Mouse (Mus musculus) cerebellum, adult 8-10 months (tissue): ENCODE measurements around the gene Glrp1.

ENCODE experiments used
- DNase-seq: peaks from one replicate; pipeline ENCODE4 v3.0.0; 2022

Gene Glrp1

DNA sequence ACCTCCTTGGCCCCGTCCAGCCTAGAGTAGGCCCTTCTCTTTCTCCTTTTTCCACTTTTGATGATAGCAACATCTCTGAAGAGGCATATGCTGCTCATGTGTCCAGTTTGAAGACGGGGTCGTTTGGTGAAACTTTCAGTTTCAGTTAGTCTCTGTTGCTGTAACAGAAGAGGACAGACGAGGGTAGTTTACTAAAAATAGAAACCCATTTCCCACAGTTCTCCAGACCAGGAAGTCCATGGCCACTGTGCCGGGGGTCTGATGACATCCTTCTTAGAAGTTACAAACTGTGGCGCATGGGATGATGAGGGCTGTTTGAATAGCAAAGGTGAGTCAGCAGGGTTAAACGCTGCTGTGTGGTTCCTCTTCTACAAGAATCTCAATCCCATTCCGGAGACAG lies at the start of gene Glrp1:
TSS of gene Glrp1 (minus strand) at position 278 of the 400 bp plus-strand sequence.
- DNase-seq: no peak

DNA sequence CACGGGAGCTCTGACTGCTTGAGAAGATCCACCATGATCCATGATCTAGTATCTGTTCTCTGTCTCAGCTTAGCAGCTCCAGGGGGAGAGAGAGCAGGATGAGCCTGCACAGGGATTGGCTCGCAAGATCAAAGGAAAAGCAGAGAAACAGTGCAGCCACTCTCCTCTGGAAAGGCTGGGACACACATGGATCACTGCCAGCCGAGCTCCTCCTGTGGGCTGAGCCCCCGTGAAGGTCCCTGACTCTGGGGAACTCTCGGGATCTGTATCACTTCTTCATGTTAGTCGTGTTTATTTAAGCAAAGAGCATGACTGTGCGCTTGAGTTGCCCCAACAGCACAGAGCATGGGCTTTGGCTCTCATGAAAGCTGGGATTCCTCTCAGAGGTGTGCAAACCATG lies 49.4 kb upstream of the Glrp1 start:
- DNase-seq: no peak

DNA sequence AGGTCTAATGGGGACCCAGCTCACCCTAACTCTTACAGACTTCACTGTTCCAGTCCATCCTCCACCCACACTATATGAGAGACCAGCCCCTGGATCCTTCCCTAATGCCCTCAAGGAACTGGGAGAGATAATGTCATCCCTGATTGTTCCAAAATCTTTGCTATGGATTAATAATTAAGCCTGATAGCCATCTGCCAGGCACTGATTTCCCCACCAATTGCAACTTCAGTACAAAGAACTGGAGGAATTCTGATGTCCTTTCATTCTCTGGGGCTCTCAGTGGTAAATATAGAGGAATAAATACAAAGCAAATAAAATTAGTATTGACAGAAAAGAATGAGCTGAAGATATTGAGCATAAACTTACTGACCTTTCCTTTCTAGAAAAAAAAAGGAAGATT lies 48.9 kb upstream of the Glrp1 start:
- DNase-seq: no peak

DNA sequence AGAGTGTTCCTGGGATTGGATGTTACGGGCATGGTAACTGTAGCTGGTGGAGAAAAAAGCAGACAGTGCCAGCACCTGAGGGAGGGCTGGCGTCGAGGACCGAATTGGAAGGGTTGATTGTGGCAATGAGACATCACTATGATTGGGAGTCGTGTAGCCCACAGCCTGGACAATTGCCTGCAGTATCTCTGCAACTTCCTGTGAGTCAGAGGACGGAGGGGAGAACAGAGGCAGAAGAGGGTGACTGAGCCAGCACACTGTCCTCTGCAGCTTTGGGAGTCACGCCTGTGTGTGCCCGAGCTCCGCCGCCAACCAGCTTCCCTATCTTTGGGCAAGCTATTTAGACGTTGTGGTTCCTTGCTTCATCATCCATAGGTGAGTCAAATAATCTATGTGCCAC lies 46.5 kb upstream of the Glrp1 start:
- no peak for DNase-seq

DNA sequence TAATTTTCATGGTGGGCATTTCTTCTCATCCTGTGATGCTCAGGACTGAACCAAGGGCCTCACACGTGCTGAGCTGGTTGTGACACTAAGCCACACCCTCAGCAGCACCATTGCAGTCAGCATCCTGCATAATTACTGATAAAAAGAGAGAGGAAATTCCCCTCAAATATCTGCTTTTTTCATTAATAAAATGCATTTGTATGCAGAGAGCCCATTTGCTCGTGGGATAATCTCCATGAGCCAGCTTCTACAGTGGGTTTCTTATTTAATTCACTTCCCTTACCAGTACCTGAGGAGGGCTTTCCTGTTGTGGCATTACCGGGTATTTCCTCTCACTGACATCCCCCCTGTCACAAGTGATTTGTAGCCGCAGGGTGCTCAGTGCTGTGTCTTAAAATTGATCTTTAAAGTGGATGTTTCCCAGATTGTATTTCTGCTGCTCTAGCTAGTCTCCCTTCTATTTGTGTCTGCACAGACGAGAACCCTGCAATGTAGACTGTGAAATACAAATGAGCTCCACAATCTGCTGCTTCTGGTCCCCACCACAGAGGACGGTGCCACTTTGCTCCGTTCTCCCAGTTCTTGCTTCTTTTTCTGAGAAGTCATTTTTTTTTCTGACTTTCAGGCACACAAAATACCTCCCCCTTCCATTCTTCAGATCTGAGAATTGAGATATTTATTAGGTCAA lies 43.8 kb upstream of the Glrp1 start:
- DNase-seq: no peak

DNA sequence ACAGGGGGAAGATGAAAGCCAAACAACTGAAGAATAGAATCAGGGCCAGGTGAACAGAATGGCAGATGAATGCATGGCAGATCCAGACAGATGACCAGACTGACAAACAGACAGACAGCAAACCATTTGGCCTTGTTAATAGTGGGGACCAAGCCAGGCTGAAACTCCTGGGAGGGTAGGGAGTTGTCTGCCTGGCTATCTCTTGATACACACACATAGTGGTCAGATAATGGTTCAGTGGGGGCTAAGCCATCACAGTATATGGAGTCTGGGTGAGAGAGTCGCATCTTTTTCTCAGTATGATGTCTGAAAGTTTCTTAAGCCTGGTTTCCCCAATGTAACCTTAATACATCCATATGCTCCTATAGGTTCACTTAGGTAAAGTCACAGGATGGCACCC lies 39.4 kb upstream of the Glrp1 start:
- no peak for DNase-seq

DNA sequence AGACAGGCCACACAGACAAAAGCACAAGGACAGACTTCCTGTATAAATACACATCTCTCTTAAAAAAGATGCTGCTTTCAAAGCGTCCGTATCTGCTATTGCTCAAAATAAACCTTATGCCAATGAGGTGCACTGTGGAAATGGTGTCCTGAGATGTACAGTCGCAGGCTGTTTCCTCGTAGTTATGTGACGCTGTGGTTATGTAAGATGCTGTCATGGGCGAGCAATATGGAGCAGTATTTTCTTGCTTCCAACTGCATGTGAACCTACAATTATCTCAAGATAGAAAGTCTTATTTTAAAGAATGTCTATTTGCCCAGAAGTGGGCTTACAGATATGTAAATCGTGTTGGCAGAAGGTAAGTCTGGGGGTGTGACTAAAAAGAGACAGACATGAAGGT lies 37.3 kb upstream of the Glrp1 start:
- no peak for DNase-seq

DNA sequence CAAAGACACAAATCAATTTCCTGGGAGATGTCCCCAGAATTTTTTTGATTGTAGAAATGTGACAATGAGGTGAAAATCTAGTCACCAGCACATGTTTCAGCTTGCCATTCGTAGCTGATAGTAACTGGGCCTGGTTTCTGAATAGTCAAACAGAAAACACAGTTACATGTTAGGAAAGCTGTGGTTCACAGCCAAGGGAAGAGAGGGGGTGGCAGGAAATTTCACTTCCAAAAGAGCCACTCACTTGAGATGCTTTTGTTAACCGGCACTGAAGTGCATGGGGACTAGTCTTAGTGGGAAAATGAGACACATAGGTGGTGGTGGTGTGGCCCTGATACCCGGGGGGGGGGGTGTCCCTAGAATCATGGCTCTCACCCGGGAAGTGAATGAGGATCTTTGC lies 33.7 kb upstream of the Glrp1 start:
- no peak for DNase-seq

DNA sequence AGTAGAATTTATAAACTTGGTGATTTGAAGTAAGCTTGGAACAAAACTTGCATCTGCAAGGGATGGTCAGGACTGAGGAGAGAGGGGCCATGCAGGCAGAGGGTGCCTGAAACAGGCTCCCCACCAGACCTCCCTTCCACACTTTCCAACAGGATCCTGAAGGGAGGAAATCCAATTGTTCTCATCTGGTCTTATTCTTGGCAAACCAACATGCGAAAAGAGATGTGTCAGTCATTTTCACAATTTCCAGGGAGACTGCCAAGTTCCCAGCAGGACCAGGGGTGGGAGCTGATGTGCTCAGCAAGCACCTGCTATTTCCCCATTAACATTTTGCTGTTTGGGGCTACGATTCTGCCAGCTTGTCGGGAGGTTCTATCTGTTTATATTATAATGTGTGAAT lies 30.0 kb upstream of the Glrp1 start:
- no peak for DNase-seq

DNA sequence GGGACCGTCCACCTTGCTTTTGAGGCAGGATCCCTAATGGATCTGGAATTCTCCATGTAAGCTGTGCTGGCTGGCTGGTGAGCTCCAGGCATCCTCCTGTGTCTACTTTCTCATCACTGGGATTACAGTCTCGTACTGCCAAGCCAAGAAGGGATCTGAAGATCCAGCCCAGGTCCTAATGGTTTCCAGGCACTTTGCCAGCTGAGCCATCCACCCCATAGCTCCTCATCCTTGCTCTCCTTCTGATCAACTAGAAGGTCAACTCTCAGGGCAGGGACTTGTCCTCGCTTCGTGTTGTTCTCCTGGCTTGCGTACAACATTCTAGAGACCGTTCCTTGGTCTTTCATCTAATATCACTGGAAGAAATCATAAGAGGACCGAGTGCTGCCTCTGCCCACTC lies 29.4 kb upstream of the Glrp1 start:
- DNase-seq: no peak

DNA sequence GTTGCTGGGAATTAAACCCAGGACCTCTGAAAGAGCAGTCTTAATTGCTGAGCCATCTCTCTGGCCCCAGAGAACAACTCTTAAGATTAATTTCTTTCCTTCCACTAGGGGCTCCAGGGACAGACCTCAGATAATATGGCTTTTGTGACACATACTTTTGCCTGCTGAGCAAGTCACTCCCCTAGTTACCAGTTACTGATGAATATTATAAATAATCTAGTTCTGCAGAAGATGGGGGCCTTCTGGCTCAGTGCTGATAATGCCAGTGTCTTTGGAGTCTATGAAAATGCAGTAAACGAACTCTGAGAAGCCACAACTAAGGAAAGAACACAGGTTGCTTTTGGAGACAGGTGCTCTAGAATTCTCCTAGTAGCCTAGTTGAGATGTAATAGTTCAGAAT lies 26.4 kb upstream of the Glrp1 start:
- no peak for DNase-seq

DNA sequence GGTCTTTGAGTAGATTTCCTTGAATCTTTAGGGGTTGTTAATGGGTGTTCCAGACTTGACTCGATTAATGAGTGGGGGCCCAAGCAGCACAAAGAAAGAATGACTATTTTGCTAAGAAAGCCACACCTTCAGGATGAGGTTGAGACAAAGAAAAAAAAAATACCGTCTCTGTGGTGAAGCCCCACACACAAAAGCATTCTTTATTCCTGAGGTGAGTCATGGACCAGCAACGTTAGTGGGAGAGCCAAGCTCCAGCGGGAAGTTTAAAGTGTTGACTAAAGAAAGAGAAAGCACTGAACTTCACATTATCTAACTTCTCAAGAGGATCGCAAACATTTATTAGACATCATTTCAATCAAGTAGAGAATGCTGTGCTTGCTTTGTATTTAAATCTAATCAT lies 24.2 kb upstream of the Glrp1 start:
- DNase-seq: no peak

DNA sequence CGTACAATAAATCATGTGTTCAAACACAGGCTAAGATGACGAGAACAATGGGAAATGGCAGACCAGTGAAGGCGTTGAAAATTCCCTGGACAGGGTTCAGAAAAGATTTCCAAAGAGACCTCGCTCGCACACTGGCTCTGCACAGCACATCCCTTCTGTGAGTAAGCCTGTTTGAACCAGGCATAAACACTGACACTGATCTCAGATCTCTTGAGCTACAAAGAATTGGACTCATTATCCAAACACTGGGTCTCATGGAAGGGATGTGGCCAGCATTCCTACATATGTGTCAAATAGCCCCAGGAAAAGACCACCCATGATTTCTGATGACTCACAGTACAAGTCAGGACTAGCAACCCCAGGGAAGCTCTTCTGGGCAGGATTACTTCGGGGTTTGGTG lies 16.3 kb upstream of the Glrp1 start:
- no peak for DNase-seq

DNA sequence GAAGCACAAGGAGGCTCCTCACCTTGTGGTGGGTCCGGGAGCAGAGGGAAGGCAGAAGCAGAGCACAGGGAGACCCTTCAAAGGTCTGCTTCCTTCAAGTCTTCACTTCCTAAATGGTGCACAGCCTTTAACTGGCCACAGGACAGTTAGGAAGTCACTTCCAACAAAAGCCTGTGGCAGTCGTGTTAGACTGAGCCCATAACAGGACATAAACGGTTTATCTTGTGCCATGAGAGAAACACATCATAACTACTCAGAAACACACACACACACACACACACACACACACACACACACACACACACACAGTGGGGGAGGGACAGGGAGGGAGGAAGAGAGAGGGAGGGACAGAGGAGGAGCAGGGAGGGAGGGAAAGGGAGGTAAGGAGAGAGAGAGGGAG lies 15.8 kb upstream of the Glrp1 start:
- no peak for DNase-seq

DNA sequence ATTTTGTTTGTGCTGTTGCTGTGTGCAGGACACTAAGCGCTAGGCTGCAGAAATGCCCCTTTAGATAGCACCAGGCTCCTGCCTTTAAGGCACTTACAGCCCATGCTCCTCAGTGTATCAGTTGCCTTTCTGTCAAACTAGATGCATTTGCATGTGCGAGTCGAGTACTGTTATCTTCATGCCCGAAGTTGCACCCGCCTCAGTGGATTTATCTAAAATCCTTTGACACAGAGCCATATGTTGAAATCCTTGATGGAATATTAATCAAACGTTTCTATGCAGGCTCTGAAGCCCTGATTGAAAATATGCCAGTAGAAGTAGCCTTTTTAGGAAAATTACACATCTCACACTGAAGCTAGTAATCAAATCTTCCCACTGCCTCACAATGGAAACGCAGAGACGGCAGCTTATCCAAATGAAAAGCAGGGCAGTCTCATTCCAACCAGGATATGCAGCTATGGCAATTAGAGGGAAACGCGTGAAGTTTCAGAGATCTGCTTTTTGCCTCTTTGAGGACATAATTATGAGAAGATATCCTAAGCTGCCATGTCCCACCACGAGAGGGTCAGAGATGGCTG lies 11.4 kb upstream of the Glrp1 start:
- no peak for DNase-seq

DNA sequence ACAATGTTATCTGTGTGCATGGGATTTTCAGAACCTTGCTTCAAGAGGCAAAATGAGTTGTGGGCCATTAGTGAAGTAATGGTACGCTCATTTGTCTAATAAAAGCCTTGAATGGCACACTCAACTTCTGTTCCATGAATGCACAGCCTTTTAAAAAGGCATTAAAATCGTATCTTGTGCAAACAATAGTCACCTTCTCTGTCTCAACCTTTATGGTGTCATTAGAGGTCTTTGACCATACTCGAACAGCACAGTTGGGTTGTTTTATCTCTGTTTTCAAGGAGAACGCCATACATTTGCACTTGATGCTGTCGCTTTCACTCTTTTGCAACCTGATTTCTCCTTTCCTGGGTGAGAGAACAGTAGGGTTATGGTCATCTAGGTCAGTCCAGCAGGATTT lies 3.7 kb upstream of the Glrp1 start:
- no peak for DNase-seq

DNA sequence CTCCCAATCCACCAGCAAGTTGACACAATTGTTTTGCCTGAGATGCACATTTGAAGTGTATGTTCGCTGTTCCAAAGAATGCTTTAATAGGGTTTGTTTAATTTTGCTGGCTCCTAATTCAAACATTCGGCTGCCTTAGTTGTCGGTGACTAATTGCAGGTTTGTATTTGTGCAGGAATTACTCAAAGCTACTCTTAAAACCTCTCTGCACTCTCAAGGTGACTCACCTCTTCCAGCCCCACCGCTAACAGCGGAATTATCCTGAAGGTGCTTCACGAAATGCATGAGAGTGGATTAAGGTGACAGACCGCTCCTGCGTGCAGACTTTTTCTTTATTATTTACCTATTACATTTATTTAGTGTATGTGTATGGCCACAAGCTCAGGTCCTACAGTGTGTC lies 2.0 kb downstream of the Glrp1 start:
- no peak for DNase-seq

DNA sequence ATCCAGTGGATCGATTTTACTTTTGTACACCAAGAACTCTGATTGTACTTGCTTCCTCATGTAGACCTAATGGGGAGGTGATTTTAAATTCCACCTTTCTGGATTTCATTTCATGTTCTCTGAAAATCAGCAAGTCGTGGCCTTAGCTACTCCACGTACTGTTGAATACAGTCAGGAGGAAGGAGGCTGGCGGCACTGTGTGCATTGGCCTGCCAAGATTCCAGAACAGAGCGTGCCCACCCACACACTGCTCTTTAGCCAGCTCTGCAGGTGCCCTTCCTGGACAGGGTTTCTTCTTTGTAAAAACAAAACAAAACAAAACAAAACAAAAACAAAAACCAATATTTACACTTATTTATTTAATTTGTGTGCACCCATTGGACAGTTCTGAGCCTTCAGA lies 2.7 kb downstream of the Glrp1 start:
- peak; percentile 11 for DNase-seq

DNA sequence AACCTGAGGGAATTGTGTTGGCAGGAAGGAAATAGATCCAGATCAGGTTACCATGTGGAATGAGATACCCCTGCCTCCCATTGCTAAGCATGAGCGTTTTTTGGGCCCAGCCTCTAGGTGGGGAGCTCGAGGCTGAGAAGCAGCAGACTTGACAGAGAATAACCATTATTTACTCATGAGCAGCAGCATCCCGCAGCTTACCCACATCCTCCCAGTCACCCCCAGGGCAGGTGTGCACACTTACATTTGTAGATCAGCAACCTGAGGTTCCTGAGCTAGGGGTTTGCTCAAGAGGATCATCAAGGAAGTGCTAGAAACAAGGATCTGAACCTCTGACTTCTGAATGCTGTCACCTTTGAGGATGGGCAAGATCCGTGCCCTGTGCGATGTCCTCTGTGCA lies 3.5 kb downstream of the Glrp1 start:
- DNase-seq: no peak

DNA sequence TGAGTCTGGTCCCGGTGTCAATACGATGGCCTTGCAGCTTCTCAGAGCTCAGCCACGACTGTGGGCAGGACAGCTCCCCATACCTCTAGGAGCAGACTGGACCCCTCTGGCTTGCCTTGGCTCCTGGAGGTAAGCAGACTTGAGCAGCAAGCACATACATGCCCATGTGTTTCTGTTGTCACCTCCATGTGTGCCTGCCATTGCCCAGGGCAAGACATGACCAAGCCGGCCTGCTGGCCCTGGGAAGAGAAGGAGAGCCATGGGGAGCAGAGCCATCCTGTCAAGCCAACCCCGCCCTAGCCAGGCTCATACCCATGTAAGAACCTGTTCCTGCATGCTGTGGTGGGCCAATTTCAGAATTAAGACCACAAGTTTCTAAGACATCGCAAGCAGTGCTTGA lies 4.2 kb downstream of the Glrp1 start:
- DNase-seq: no peak

DNA sequence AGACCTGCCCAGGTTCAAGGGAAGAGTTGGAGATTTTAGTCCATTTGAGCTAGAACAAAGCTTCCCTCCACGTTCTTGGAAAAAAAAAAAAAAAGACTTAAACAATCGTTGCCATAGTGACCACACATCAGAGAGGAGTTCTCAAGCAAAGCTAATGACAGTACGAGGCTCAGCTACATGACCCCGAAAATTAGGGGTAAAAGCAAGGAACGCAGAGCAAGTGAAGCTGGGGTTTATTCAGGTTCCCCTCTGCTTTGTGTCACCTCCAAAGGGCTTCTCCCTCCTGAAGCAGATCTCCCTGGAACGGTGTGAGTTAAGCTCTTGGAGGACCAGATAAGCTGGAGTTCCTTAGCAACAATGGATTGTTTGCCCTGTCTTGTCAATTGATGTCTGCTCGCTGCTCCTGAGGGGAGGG lies 5.3 kb downstream of the Glrp1 start:
- DNase-seq: no peak

DNA sequence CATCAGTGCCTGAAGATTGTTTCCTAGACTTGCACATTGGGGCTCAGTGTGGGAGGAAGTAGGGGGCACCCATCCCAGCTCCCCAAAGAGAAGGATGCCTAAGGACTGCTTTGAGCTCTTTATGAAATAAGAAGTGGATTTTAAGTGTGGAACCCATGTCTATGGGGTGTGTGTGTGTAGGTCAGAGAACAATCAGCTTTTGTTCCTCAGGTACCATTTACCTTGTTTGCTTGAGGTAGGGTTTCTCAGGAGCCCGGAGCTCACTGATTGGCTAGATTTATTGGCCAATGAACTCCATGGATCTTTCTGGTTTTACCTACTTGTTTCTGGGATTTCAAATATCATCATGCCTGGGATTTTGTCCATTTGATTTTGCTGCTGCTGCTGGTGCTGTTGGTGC lies 7.0 kb downstream of the Glrp1 start:
- DNase-seq: no peak

DNA sequence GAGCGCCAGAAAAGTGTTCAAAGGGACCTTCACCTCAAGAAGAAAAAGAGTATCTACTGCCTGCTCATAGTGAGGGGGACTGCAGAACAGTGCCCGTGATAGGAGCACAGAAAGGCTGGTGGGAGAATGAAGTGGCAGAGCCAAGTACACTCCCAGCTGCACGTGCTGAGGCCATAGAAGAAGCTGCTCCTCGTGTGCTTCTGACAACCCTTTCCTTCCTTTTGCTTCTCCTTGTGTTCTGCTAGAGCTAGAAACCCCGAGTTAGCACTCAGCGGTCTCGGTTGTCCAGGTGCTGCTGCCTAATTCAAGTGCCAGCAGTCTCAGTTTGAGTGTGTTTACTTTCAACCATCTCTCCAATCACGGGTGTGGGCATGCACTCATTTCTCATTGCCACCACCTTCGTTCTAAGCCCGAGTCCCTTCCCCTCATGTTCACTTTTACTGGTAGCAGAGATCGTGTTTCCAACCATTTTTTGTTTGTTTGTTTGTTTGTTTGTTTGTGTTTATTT lies 10.6 kb downstream of the Glrp1 start:
- DNase-seq: no peak

DNA sequence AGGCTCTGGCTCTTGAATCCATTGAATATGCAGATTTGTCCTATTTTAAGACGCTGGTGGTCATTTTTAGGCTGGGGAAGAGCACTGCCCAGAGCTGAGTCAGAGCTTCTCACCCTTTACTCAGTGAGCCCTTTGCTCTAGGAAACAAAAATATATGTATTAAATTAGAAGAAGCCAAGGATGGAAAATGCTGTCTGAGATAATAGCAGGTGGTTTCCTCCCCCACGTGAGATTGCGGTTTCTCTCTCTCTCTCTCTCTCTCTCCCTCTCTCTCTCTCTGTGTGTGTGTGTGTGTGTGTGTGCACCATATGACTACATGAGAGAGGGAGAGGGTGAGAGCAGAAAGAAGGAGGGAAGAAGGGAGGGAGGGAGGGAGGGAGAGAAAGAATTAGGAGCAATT lies 12.5 kb downstream of the Glrp1 start:
- no peak for DNase-seq

DNA sequence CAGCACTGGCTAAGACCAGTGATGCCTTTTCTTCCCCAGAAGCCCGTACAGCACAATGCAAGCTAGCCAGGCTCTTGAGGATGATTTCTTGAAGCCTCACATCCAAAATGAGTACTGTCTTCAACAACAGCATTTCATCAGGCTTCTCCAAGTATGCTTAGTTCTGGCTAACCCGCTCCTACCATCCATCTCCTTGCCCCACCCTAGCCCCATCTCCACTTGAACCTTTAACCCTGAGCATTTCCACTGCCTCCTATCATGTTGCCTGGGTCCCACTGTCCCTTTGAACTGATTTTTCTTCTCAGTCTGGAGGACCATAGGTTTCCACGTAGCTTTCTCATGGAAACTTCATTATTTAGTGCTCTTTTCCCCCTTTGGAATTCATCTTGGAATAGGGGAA lies 17.5 kb downstream of the Glrp1 start:
- no peak for DNase-seq
